Mouse (Mus musculus) c-Kit-positive CD71-negative TER-119-negative erythroid progenitor cells, embryonic 14.5 days (primary cell): ENCODE data around the gene Olfr1280.
"Not testable (repeated sequence)": the region's sequence is repeated elsewhere in the genome, so short reads cannot be mapped to it uniquely, and the experiment has no call there.

Source experiments
- DNase-seq: peaks from one replicate; pipeline ENCODE4 v3.0.0-alpha.2; 2013; ENCODE audit warnings: low read depth

Gene Olfr1280

GRCm38 (mm10) chr2:111313717-111314116, at the start of gene Olfr1280:
TSS of gene Olfr1280 (plus strand) at chr2:111314017.
- DNase-seq = no peak

GRCm38 (mm10) chr2:111274006-111274405, 39.8 kb upstream of the Olfr1280 start, which contains the start of gene Olfr1277:
TSS of gene Olfr1277 (minus strand) at chr2:111274106.
- no peak for DNase-seq

- no peak for DNase-seq
Observed at GRCm38 (mm10) chr2:111289836-111290235, 24.0 kb upstream of the Olfr1280 start, which contains the start of gene Olfr1278. TSS of gene Olfr1278 (plus strand) at chr2:111290136.

GRCm38 (mm10) chr2:111298541-111298940, 15.3 kb upstream of the Olfr1280 start:
- DNase-seq = no peak

- no peak for DNase-seq
Observed at GRCm38 (mm10) chr2:111300374-111300773, 13.4 kb upstream of the Olfr1280 start, which contains the start of gene Olfr1279. TSS of gene Olfr1279 (plus strand) at chr2:111300635.

GRCm38 (mm10) chr2:111326220-111326619, 12.4 kb downstream of the Olfr1280 start, which contains the start of gene Olfr1281:
TSS of gene Olfr1281 (plus strand) at chr2:111326520.
- no peak for DNase-seq

- DNase-seq = not testable (repeated sequence)
Observed at GRCm38 (mm10) chr2:111333721-111334120, 19.9 kb downstream of the Olfr1280 start.

- no peak for DNase-seq
Observed at GRCm38 (mm10) chr2:111335976-111336375, 22.2 kb downstream of the Olfr1280 start, which contains the start of gene Olfr1282. TSS of gene Olfr1282 (minus strand) at chr2:111336076.

GRCm38 (mm10) chr2:111366490-111366889, 52.7 kb downstream of the Olfr1280 start, which contains the start of gene Olfr1283:
TSS of gene Olfr1283 (plus strand) at chr2:111366790.
- no peak for DNase-seq

- no peak for DNase-seq
Observed at GRCm38 (mm10) chr2:111375222-111375621, 61.4 kb downstream of the Olfr1280 start, which contains the start of gene Olfr1284. TSS of gene Olfr1284 (plus strand) at chr2:111375522.
